Mouse (Mus musculus): ENCODE data around the gene Zfp618.
A peak's percentile ranks its signal among the peaks of the same experiment; 100 is the strongest.

Gene Zfp618

GRCm38 (mm10) chr4:62999321-62999720 is 33.9 kb downstream of the Zfp618 start:
- no peak for DNase-seq (ENCODE audit: low spot score in 2 of 2)

- DNase-seq (ENCODE audit: low spot score in 2 of 2): no peak
Observed at GRCm38 (mm10) chr4:62999916-63000315, 34.5 kb downstream of the Zfp618 start.

- DNase-seq (ENCODE audit: low spot score in 2 of 2): no peak
Observed at GRCm38 (mm10) chr4:63000316-63001055, 35.1 kb downstream of the Zfp618 start.

- DNase-seq (ENCODE audit: low spot score in 2 of 2): no peak
Observed at GRCm38 (mm10) chr4:63002386-63002785, 37.0 kb downstream of the Zfp618 start.

- no peak for DNase-seq (ENCODE audit: low spot score in 2 of 2)
Observed at GRCm38 (mm10) chr4:63004519-63004918, 39.1 kb downstream of the Zfp618 start.

GRCm38 (mm10) chr4:63005446-63006185 is 40.2 kb downstream of the Zfp618 start:
- no peak for DNase-seq (ENCODE audit: low spot score in 2 of 2)

- DNase-seq (ENCODE audit: low spot score in 2 of 2): no peak
Observed at GRCm38 (mm10) chr4:63006198-63007155, 41.1 kb downstream of the Zfp618 start.

GRCm38 (mm10) chr4:63008206-63008605 is 42.8 kb downstream of the Zfp618 start:
- no peak for DNase-seq (ENCODE audit: low spot score in 2 of 2)

GRCm38 (mm10) chr4:63008822-63009221 is 43.4 kb downstream of the Zfp618 start:
- no peak for DNase-seq (ENCODE audit: low spot score in 2 of 2)

- no peak for DNase-seq (ENCODE audit: low spot score in 2 of 2)
Observed at GRCm38 (mm10) chr4:63009821-63010220, 44.4 kb downstream of the Zfp618 start.

GRCm38 (mm10) chr4:63010226-63010625 is 44.9 kb downstream of the Zfp618 start:
- DNase-seq (ENCODE audit: low spot score in 2 of 2): peak in 1 of 2 experiments; percentile 28

- DNase-seq (ENCODE audit: low spot score in 2 of 2): no peak
Observed at GRCm38 (mm10) chr4:63018616-63019015, 53.2 kb downstream of the Zfp618 start.

GRCm38 (mm10) chr4:63019428-63019858 is 54.1 kb downstream of the Zfp618 start:
- DNase-seq (ENCODE audit: low spot score in 2 of 2): no peak

GRCm38 (mm10) chr4:63021034-63021700 is 55.8 kb downstream of the Zfp618 start:
- no peak for DNase-seq (ENCODE audit: low spot score in 2 of 2)

GRCm38 (mm10) chr4:63023465-63023864 is 58.1 kb downstream of the Zfp618 start:
- DNase-seq (ENCODE audit: low spot score in 2 of 2): no peak

- DNase-seq (ENCODE audit: low spot score in 2 of 2): no peak
Observed at GRCm38 (mm10) chr4:63024098-63024497, 58.7 kb downstream of the Zfp618 start.

- DNase-seq (ENCODE audit: low spot score in 2 of 2): no peak
Observed at GRCm38 (mm10) chr4:63024734-63025256, 59.4 kb downstream of the Zfp618 start.

GRCm38 (mm10) chr4:63025306-63025705 is 59.9 kb downstream of the Zfp618 start:
- no peak for DNase-seq (ENCODE audit: low spot score in 2 of 2)

- DNase-seq (ENCODE audit: low spot score in 2 of 2): no peak
Observed at GRCm38 (mm10) chr4:63026286-63026685, 60.9 kb downstream of the Zfp618 start.

GRCm38 (mm10) chr4:63027451-63027850 is 62.1 kb downstream of the Zfp618 start:
- DNase-seq (ENCODE audit: low spot score in 2 of 2): no peak

- DNase-seq (ENCODE audit: low spot score in 2 of 2): no peak
Observed at GRCm38 (mm10) chr4:63030157-63030556, 64.8 kb downstream of the Zfp618 start.
